Mouse (Mus musculus): ENCODE results near the gene Cbx8.

GRCm38 (mm10) chr11:119021180-119021579, 19.6 kb downstream of the Cbx8 start:
- TF ChIP-seq GATA1 (IDR thresholded peaks at IDR 0.05; ENCODE audit: low read length): no peak
- no peak for TF ChIP-seq TAL1 (IDR thresholded peaks at IDR 0.05; ENCODE audit: low read length)
